Mouse (Mus musculus) stomach, postnatal 0 days (tissue): ENCODE measurements around the gene Sap25.

ENCODE experiments used
- CTCF ChIP-seq: IDR thresholded peaks from 2 replicates; pipeline ENCODE4 v1.5.1; 2016; ENCODE audit warnings: antibody characterized with exemption, low read depth, mild to moderate bottlenecking, moderate library complexity
- EP300 ChIP-seq: optimal IDR thresholded peaks from 2 replicates; pipeline ENCODE3; 2016; ENCODE audit warnings: antibody characterized with exemption

DNA sequence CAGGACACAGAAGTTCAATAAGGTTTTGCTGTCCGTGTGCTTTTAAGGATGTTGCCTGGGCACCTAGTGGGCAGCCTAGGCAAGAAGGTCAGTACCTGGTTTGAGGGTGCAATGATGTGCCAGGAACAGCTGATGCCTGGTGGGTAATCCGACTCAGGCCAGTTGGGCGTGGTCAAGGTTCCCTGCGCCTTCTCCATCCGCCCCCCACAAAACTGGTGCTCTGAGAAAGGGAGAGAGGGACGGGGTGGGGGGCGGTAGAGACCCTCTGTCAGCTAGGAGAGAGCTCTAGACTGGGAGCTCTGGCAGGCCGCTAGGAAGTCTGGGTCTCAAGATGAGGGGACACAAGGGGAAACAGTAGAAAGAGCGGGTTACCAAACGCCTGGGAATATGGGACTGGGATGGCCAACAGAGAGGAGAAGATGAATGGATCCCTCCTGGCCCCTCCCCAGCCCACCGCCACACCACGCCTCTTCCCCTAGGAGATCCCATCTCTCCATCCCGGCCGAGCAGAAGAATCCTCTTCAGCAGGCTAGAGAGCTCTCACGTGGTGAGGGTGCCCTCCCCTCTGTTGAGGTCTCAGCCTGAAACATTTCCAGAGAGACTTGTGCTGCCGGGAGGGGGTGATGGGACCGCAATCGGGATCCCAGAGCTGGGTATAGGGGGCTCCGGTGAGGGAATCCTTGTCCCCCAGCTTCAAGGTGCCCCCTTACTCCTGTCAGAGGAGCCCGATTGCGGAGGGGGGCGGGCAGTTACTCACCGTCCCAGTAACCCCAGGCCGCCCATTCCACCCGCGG lies 33.1 kb upstream of the Sap25 start:
- TF ChIP-seq CTCF (no peak), EP300 (no peak)
